Mouse (Mus musculus): ENCODE data around the gene Wnt6. TPM values are rescaled to one million over a fixed set of nuclear protein-coding genes. Genes with fewer than 3 reads are reported as not detected.

Wnt6 gene
- total RNA-seq, 2 experiments from 2014 or later, result 2.0 to 2.8 TPM

Other genes starting within 250 kb of the Wnt6 start
- gene Plcd4, start 229.0 kb upstream of the Wnt6 start, total RNA-seq (2021), result 10 to 100 TPM; 13.6 to 14.7 TPM
- 10 to 100 TPM; 21.1 to 23.7 TPM for gene Usp37, start 227.6 kb upstream of the Wnt6 start, total RNA-seq (2021)
- gene Zfp142, start 183.6 kb upstream of the Wnt6 start, total RNA-seq (2021), result 10 to 100 TPM; 24.2 to 29.0 TPM
- 10 to 100 TPM; 24.3 to 25.5 TPM for gene Bcs1l, start 183.6 kb upstream of the Wnt6 start, total RNA-seq (2021)
- gene Rnf25, start 170.5 kb upstream of the Wnt6 start, total RNA-seq (2021), result 10 to 100 TPM; 54.2 to 61.8 TPM
- 1 to 10 TPM; 6.3 to 6.9 TPM for gene Stk36, start 170.4 kb upstream of the Wnt6 start, total RNA-seq (2021)
- gene Ttll4, start 110.1 kb upstream of the Wnt6 start, total RNA-seq (2021), result 10 to 100 TPM; 21.2 to 24.9 TPM
- 1 to 10 TPM; 1.5 to 2.8 TPM for gene Cyp27a1, start 58.3 kb upstream of the Wnt6 start, total RNA-seq (2021)
- not detected for gene Prkag3, start 22.7 kb upstream of the Wnt6 start, total RNA-seq (2021)
- gene Wnt10a, start 19.6 kb downstream of the Wnt6 start, total RNA-seq (2021), result 1 to 10 TPM; 2.7 to 3.4 TPM
- gene Cdk5r2, start 83.0 kb downstream of the Wnt6 start, total RNA-seq (2021), result 100 to 1,000 TPM; 566 to 585 TPM
- not detected for gene Fev, start 113.5 kb downstream of the Wnt6 start, total RNA-seq (2021)
- gene Cryba2, start 121.3 kb downstream of the Wnt6 start, total RNA-seq (2021), result under 1 TPM in 1 of 2 experiments, not detected in 1; 0.51 TPM
- gene Cfap65, start 163.7 kb downstream of the Wnt6 start, total RNA-seq (2021), result 1 to 10 TPM; 1.9 TPM
- under 1 TPM; 0.30 to 0.33 TPM for gene Ihh, start 179.8 kb downstream of the Wnt6 start, total RNA-seq (2021)